Mouse (Mus musculus) thymus, postnatal 36 days (tissue): Measurements from ENCODE around the gene Gm20521.

Experiments used
- DNase-seq, 2 experiments: peaks; one replicate each; pipeline ENCODE4 v3.0.0; 2022; ENCODE audit warnings: mixed read lengths in 2 of 2

Gm20521 gene

DNA sequence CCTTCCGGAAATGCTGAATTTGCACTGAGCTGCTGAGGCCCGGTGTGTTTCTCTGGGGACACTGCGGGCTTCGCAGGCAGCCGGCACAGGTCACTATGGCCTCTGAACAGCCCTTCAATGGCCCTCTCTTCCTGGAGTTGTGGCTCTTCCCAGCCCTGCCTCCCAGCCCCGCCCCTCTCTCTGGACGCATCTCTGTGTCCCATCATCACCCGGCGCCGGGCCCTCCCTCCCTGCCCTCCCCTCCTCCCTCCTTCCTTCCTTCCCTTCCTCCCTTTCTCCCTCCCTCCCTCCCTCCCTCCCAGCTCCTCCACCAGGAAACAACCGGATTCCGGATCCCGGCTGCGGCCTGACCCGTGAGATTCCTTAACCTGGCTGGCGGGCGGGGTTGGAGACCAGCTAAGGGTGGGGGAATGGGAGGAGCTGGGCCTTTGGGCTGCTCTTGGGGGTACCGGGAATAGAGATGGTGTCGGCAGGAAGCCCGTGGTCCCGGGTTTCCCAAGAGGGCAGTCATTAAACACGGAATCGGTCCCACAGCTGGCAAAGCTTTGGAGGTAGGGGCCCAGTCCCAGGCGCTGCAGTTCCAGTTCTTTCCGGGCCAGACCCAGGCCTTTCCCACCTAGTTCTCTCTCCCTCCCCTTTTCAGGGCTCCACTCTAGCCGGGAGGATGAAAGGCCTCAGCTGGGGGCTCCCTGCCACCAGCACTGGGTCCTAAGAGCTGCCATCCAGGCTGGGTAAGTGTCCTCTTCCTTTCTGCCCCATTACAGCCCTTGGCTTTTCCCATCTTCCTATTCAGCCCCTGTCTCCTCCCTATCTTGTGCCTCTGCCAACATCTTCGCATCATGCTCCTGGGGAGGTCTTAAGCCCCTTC lies at the start of gene Gm20521, which contains the start of gene Bcl2l2:
Gm20521 (plus strand) TSS at position 288 of the 868 bp plus-strand sequence.
Bcl2l2 (plus strand) TSS at position 224 of the 868 bp plus-strand sequence.
- DNase-seq = peak; percentile 33 to 42

DNA sequence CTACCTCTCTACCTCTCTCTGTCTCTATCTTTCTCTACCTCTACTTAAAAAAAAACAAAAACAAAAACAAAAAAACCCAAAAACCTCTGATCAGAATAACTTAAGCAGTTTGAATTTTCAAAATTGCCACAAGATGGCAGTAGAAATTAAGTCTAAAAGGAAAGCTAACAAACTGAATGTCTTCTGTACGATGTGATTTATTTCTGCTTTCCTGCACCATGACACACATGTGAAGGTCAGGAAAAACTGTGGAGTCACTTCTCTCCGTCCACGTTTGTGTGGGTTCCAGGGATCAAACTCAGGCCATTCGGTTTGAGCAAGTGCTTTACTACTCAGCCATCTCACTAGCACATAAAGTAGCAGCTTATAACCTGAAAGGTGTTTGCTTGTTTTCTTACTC lies 39.8 kb upstream of the Gm20521 start:
- DNase-seq = no peak

DNA sequence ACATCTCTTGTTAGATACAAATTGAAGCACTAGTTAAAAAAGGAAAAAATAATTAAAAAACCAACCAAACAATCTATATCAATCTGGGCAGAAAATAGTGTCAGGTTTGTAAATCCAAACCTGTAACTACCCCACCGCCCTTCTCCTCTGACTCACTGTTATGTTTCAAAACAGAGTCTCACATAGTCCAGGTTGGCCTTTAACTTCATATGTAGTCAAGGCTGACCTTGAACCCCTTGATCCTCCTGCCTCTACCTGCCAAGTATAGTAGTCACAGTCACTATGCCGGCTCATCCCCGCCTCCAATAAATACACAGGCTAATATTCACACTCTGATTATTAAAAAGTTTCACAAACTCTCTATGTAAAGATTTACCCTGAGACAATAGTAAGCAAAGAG lies 27.5 kb upstream of the Gm20521 start:
- no peak for DNase-seq

DNA sequence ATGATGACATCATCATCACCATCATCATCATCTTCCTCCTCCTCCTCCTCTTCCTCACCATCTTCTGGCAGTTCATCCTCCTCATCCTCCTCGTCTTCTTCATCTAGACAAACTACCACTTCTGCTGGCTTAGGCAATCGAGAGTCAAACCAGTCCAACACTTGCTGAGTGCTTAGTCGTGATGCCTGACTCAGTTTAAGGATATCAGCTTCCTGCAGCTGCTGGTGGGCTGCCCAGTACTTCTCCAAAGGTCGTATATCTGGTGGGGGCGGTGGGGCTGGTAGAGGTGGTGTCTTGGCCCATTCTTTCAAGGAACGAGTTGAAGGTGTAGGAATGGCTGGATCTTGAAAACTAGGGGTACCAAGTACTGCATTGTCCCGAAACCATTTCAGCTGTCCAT lies 26.5 kb upstream of the Gm20521 start:
- DNase-seq = no peak

DNA sequence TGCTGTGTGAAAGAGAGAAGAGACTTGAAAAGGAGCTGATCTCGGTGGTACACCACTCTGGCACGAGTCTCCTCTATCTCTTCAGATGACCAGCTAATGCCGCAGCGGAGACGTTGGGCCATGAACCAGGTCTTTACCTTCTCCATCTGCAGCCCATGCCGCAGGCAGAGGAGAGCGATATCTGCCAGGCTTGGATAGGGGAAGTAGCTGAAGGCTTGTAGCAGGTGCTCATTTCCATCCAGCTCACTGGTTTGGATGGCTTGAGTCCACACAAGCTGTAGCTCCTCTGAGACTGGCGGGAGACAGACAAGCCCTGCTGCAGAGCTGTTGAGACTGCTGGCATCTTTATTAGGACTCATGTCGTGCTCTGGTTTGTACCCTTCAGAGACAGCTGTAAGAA lies 25.4 kb upstream of the Gm20521 start:
- no peak for DNase-seq

DNA sequence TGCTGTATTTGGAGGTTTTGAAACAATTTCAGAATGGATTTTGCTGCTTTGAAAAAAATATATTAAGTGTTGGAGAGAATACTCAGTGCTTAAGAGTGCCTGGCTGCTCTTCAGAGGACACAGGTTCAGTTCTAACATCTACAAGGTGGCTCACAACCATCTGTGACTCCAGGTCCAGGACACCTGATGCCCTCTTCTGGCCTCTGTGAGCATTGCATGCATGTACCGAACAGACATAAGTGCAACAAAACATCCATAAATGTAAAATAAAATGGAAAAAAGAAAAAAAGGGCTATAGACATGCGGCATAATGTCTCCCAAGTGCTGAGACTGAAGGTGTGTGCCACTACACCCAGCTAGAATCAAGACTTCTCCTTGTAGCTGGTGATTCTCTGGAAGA lies 22.7 kb upstream of the Gm20521 start:
- DNase-seq = peak; percentile 54 to 64

DNA sequence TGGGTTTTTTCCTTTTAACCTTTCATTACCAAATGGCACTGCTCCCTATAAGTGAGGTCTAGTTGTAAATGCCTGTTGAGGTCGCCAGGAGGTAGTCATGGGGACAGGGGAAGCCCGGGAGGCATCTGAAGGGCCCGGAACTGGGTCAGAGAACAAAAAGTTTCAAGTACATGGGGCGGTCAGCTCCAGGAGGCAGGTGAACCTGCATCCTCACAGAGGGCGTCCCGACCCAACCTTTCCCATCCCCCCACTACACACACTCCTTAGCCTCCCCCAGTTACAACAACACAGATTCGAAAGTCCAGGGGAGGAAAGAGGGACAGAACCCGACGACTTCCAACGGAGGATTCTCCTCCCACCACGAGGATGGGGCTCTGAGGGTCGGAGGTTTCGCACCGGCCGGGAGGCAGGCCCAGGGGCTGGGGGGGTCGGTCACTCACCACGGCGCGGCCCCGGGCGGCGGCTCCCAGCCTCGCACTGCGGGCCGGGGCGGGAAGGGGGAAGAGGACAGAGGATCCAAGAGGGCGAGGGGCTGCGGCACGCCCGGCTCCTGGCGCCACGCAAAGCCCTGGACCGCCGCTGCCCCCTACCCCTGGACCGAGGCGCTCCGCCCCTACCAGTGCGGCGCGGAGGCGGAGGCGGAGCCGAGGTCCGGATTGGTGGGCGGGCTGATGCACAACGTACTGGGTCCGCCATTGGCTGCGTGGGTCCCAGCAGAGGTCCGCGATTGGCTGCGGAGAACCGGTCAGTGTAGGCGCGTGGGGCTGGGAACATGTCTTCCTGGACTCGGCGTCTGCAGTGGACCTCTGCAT lies 19.5 kb upstream of the Gm20521 start:
- DNase-seq = peak; percentile 80 to 84

DNA sequence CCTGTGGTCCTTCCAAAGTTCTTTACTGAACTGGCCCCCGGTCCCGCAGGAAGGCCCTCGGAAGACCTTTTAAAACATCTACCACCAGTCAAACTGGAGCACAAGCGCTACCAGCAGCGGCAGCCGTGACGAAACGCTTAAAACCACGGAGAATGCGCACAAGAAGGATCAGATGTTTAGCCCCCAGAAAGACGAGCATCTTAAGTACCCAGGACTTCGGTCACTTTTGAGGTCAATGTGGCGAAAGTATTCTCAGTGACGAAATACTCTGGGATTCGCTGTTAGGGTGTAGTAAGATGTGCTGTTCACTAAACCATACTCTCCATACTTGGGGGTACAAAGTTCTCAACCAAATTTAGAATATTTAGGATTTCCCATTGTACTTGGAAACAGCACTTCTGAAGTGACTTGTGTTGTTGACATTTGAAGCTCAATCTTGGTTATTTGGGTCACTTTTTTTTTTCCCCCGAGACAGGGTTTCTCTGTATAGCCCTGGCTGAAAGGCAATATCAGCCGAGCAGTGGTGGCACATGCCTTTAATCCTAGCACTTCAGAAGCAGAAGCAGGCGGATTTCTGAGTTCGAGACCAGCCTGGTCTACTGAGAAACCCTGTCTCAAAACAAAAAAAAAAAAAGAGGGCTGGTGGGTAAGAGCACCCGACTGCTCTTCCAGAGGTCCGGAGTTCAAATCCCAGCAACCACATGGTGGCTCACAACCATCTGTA lies 18.8 kb upstream of the Gm20521 start:
- peak in 1 of 2 experiments; percentile 23 for DNase-seq

DNA sequence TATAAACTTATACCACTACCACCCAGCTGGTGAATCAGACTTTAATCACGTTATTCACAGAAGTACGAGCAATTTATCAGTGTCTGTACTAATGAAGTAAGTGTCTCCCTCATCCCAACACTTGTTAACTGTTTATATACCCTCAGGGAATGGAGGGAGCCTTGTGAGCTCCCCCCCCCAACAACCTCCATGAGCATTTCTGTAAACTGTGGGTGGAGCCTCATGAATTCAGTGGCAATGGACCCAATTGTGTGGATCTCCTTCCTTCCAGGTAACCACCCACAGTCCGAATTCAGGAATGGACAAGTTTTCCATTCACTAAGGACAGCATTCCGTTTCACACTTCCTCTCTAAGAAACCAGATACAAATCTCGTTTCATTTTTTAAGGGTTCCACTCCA lies 17.6 kb upstream of the Gm20521 start:
- no peak for DNase-seq

DNA sequence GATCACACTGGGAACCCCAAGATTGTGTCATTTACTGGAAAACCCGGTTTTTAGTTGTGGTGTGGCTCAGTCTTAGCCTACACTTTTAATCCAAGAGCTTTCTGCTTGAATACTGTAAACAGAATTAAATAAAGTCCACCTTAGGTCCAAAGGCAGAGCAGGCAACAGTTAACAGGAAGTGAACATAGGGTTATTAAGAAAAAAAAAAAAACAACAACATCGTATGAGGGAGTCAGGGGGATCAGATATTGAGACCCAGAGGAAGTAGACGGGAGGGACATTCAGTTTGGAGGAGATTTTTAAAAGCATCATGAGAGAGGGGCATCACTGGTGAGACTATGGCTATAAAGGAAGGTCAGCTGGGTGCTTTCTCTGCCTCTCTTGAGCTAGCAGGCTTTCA lies 17.0 kb upstream of the Gm20521 start:
- no peak for DNase-seq

DNA sequence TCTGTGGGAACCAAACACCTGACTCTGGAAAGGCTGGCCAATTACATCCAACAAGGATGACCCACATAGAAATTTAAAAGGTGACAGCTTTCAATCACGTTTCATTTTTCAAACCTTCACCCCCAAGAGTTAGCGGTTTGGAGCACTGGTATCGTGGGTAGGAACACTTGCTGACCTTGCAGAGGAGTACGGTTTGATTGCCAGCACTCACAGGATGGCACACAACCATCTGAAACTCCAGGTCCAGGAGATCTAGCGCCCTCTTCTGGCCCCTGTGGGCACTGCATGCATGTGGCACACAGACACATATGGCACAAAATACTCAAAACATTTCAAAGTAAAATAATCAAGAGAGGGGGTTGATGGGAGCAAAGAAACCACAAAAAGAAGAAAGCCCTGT lies 16.3 kb upstream of the Gm20521 start:
- DNase-seq = peak; percentile 42 to 50

DNA sequence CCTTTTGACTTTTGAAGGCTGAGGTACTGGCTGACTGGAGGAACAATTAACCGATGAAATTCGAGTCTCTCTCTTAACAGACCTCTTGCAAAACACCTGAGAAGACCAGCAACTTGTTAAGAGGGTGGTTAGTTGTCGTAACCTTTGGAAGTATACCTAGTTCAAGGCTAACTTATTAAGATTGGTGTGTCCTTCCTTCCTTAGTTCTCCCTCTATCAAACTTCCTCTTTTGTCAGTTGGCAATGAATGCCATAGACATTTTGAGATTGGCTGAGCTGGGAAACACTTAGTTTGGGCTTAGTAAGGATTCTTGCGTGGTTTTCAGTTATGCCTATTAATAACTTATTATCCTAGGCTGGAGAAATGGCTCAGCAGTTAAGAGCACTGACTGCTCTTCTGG lies 15.2 kb upstream of the Gm20521 start:
- DNase-seq = no peak

DNA sequence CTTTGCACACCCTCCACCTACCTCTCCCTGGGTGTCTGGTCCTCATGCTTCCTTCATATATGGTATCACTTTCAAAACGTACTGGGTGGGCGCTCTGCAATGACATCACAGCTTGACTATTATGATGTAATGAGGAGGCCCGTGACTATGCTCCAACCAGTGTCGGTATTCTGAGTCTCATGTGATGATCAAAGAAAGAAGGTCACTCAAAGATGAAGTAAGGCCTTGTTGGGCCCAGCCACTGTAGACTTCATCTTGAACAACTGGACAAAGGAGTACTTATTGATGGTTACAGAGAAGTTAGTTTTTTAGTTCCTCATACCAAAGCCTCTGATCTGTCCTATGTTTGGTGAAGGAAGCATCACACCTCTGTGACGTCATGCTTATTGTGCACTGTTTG lies 12.4 kb upstream of the Gm20521 start, which contains the start of gene Homez:
Homez (minus strand) TSS at position 101 of the 400 bp plus-strand sequence.
- no peak for DNase-seq

DNA sequence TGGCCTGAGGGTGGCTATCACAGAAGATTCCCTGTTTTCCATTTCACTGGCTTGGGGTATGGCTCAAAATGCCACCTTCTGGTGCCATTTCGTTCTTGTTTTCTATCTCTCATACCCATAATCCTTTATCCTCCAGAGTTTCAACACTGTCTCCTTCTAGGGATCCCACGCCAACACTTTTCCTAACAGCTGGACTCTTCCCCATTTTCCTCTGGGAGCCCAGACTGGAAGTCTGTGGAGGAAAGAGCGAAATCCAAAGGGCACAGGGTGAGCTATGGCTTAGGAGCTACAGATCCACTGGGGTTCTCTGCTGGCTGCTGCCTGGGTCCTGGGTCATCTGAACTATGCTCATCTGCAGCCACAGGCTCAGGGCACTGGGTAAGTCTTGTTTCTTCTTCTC lies 9.1 kb upstream of the Gm20521 start:
- no peak for DNase-seq

DNA sequence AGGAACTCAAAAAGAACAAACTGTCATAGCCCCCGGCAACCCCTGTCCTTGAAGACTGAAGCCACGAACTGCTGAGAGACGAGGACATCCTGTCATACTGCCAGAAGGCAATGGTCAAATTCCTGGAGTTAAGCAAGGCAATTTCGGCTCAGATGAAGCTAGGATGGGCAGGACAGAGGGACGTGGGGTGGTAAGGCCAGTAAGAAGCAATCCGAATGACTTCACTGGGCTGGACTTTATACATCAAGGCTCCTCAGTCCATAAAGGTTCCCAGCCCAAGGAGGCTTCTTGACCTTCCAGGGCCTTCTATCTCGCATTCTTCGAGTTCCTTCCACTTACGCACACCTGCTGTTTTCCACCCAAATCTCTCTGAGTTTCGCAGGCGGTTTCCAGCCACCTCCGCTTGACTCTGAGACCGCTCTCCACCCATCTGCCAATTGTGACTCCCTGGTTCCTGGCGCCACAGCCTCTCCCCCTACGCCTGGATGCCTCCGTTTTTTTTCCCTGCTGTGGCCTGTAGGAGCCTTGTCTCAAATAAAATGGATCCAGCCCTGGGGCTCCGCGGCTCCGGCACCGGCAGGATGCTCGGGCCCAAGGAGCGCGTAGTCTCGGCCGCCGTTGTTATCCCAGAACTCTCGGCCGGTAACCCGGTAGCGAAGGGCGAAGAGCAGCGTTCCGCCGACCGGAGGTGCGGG lies 7.2 kb upstream of the Gm20521 start:
- DNase-seq = no peak

DNA sequence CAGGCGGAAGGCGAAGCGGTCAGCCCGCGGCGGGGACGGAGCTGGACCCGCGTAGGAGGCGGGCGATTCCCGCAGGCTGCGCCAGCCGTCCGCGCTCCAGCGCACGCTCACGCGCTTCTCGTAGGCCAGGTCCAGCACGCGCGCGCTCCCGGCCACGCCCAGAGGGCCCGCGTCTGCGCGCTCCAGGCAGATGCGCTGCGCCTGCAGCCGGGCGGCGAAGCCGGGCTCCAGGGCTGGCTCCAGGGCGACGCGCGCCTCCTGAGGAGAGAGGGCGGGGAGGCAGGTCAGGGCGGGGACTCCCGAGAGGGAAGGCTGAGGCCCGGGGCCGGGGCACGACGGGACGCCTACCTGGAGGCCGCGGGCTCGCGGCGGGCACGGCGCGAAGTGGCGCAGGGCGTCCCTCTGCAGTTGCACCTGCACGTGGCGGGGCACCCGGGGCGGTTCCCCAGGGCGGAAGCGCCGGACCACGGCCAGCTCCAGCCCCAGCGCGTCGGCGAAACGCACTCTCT lies 6.6 kb upstream of the Gm20521 start:
- DNase-seq = peak; percentile 76 to 87

DNA sequence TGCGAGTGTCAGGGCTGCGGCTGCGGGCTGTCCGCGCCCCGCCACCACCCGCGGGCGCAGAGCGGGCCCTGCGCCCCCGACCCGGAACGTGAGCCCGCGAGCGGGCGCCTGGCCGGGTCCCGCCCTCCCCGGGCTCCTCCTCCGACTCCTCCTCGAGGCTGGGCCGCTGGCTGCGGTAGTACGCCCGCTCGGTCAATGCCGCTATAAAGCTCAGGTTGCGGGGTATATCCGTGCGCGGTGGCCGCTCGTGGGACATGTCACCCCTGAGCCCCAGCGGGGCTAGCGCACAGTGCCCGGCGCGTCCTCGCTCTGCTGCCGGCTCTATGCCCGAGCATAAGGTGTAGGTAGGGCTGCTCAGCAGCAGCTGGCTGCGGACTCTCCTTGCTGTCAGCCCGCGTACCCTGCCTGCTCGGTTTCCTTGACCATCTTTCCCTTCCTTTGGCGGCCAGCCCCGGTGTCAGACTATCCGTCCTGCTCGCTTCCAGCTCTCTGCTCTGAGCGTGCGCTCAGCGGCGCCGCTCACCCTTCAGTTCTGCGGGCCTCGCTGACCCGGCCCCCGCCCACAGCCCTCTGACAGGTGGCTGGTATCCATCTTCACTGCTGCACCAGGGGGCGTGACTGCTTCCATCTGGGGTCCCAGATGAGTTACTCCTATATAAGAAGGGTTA lies 6.1 kb upstream of the Gm20521 start, which contains the start of gene Ppp1r3e:
Ppp1r3e (minus strand) TSS at position 503 of the 668 bp plus-strand sequence.
- DNase-seq = peak; percentile 63 to 65

DNA sequence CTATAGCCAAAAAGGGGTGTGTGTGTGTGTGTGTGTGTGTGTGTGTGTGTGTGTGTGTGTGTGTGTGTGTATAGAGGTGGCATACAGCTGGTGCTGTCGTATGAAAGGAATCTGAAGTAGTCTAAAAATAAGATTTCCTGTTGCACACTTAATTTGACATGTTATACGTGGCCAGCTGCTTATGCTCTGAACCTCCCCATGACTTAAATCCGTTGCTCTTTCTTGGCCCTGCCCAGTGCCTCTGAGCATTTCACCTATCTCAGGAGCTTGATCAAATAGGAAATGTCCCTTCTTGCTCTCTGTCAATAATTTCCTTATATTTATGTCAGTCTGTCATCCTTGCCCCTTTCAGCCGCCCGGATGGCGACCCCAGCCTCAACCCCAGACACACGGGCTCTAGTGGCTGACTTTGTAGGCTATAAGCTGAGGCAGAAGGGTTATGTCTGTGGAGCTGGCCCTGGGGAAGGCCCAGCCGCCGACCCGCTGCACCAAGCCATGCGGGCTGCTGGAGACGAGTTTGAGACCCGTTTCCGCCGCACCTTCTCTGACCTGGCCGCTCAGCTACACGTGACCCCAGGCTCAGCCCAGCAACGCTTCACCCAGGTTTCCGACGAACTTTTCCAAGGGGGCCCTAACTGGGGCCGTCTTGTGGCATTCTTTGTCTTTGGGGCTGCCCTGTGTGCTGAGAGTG lies 926 bp downstream of the Gm20521 start:
- no peak for DNase-seq

DNA sequence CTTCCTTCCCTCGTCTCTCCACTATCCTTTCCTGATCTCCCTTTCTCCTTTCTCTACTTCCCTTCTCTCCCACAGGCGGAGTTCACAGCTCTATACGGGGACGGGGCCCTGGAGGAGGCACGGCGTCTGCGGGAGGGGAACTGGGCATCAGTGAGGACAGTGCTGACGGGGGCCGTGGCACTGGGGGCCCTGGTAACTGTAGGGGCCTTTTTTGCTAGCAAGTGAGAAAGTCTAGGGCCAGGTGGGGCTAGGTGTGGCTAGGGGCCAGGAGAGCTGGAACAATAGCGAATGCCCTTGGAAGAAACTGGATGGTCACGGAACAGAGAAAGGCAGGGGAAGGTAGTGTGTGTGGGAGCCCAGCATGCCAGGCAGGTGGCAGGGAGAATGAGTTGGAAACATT lies 2.1 kb downstream of the Gm20521 start:
- DNase-seq = no peak

DNA sequence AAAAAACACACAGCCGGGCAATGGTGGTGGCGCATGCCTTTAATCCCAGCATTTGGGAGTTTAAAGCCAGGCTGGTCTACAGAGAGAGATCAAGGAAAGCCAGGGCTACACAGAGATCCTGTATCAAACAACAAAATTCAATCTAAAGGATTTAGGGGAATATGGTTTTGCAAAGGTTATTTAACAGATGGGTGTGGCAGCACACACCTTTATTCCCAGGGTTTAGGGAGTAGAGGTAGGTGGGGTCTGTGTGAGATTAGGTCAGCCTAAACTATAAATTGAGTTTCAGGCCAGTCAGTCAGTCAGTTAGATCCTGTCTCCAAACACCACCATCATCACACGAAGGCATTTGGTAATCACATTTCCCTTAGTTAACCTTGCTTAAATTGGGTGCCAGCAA lies 9.0 kb downstream of the Gm20521 start, which contains the start of gene Pabpn1:
Pabpn1 (plus strand) TSS at position 301 of the 400 bp plus-strand sequence.
- DNase-seq = no peak
